Mouse (Mus musculus) lung, postnatal 0 days (tissue): ENCODE results near the gene Chdh.

Experiments
- CTCF ChIP-seq: IDR thresholded peaks from 2 replicates; pipeline ENCODE4 v1.5.1; 2016; ENCODE audit warnings: antibody characterized with exemption, mild to moderate bottlenecking
- EP300 ChIP-seq: IDR thresholded peaks from 2 replicates; pipeline ENCODE4 v1.6.1; 2016; ENCODE audit warnings: antibody characterized with exemption, mild to moderate bottlenecking, control low read depth

DNA sequence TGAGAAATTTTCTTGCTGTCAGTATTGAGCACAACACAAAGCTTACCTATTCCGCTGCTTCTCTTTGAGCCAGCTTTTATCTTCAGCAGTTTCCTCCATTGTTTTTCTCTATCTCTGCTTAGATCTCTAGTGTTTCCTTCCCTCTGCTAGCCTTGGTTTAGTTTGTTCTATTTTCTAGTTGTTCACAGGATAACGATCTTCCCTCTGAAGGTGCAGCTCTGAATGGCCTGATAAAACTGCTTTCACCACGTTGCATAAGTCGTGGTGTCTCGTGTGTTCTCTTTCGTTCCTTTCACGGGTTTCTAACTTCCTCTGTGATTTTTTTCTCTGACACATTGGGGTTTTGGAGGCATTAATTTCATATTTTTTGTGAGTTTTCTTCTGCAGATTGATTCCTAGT lies 15.6 kb downstream of the Chdh start:
- TF ChIP-seq CTCF (no peak), EP300 (no peak)
